Mouse (Mus musculus): ENCODE data around the gene Ndufs3. TPM values are rescaled to one million over a fixed set of nuclear protein-coding genes. Genes with fewer than 3 reads are reported as not detected.

Ndufs3 gene
- polyA plus RNA-seq, 1 experiment from 2014 or later = 216 TPM

- WGBS = 65% methylated on average over 2 of the region's 2 CpGs
- Histone ChIP-seq H3K27ac (ENCODE audit: low read length) (no peak overlapping the region), H3K9ac (replicated peaks; ENCODE audit: low read depth, low read length) (no peak overlapping the region), H3K4me1 (ENCODE audit: control insufficient read depth, insufficient read depth, low read length) (no peaks in the 10 kb centered on the region), H3K36me3 (ENCODE audit: control insufficient read depth, insufficient read depth, low read length) (no peaks in the 10 kb centered on the region), H3K4me3 (ENCODE audit: low read depth, low read length) (no peak overlapping the region), H3K27me3 (ENCODE audit: control insufficient read depth, insufficient read depth, low read length) (no peaks in the 10 kb centered on the region), H3K9me3 (ENCODE audit: control insufficient read depth, low read depth, low read length) (no peaks in the 10 kb centered on the region), H3K4me2 (replicated peaks; ENCODE audit: low read depth, low read length) (no peak overlapping the region)
- no peak for ATAC-seq (ENCODE audit: insufficient number of reproducible peaks, insufficient read depth, low FRiP score, low read depth)
Measured at GRCm38 (mm10) chr2:90932273-90932672, 27.6 kb upstream of the Ndufs3 start.

DNA sequence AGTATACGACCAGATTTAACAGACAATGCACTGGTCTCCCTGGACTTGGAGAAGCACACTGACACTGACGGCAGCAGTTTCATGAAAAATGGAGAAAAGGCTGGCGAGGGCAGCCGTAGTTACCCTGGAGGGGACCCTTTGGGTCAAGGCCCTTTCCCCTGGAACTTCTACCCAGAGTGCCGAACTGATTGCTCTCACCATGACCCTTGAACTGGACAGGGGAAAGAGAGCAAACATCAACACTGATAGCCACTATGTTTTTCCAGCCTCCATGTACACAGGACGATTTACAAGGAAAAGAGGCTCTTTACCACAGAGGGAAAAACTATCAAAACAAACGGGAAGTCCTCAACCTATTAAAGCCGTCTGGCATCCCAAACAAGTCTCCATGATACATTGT lies 27.2 kb upstream of the Ndufs3 start:
- H3K4me1 ChIP-seq (ENCODE audit: control insufficient read depth, insufficient read depth, low read length) = no peaks in the 10 kb centered on the region
- H3K9ac ChIP-seq (replicated peaks; ENCODE audit: low read depth, low read length) = no peak overlapping the region
- H3K27ac ChIP-seq (ENCODE audit: low read length) = no peak overlapping the region
- no peak for ATAC-seq (ENCODE audit: insufficient number of reproducible peaks, insufficient read depth, low FRiP score, low read depth)
- H3K4me2 ChIP-seq (replicated peaks; ENCODE audit: low read depth, low read length) = no peak overlapping the region
- WGBS = 37% methylated on average over 8 of the region's 8 CpGs
- H3K36me3 ChIP-seq (ENCODE audit: control insufficient read depth, insufficient read depth, low read length) = no peaks in the 10 kb centered on the region
- no peaks in the 10 kb centered on the region for H3K27me3 ChIP-seq (ENCODE audit: control insufficient read depth, insufficient read depth, low read length)
- H3K9me3 ChIP-seq (ENCODE audit: control insufficient read depth, low read depth, low read length) = no peaks in the 10 kb centered on the region
- no peak overlapping the region for H3K4me3 ChIP-seq (ENCODE audit: low read depth, low read length)

- Histone ChIP-seq H3K36me3 (ENCODE audit: control insufficient read depth, insufficient read depth, low read length) (no peaks in the 10 kb centered on the region), H3K9me3 (ENCODE audit: control insufficient read depth, low read depth, low read length) (no peaks in the 10 kb centered on the region), H3K27ac (ENCODE audit: low read length) (no peak overlapping the region), H3K27me3 (ENCODE audit: control insufficient read depth, insufficient read depth, low read length) (no peaks in the 10 kb centered on the region), H3K4me3 (ENCODE audit: low read depth, low read length) (no peak overlapping the region), H3K4me1 (ENCODE audit: control insufficient read depth, insufficient read depth, low read length) (no peaks in the 10 kb centered on the region), H3K9ac (replicated peaks; ENCODE audit: low read depth, low read length) (no peak overlapping the region), H3K4me2 (replicated peaks; ENCODE audit: low read depth, low read length) (no peak overlapping the region)
- no peak for ATAC-seq (ENCODE audit: insufficient number of reproducible peaks, insufficient read depth, low FRiP score, low read depth)
- WGBS = 83% methylated on average over 13 of the region's 13 CpGs
Measured at GRCm38 (mm10) chr2:90928566-90928965, 23.9 kb upstream of the Ndufs3 start.

- WGBS = 92% methylated on average over 2 of the region's 2 CpGs
- Histone ChIP-seq H3K9ac (replicated peaks; ENCODE audit: low read depth, low read length) (no peak overlapping the region), H3K4me2 (replicated peaks; ENCODE audit: low read depth, low read length) (no peak overlapping the region), H3K4me1 (ENCODE audit: control insufficient read depth, insufficient read depth, low read length) (no peaks in the 10 kb centered on the region), H3K27me3 (ENCODE audit: control insufficient read depth, insufficient read depth, low read length) (no peaks in the 10 kb centered on the region), H3K27ac (ENCODE audit: low read length) (no peak overlapping the region), H3K36me3 (ENCODE audit: control insufficient read depth, insufficient read depth, low read length) (no peaks in the 10 kb centered on the region), H3K4me3 (ENCODE audit: low read depth, low read length) (no peak overlapping the region), H3K9me3 (ENCODE audit: control insufficient read depth, low read depth, low read length) (no peaks in the 10 kb centered on the region)
- no peak for ATAC-seq (ENCODE audit: insufficient number of reproducible peaks, insufficient read depth, low FRiP score, low read depth)
Measured at GRCm38 (mm10) chr2:90922636-90923035, 18.0 kb upstream of the Ndufs3 start.

GRCm38 (mm10) chr2:90921178-90921577 lies 16.6 kb upstream of the Ndufs3 start:
- peaks cover 4% of the 10 kb centered on the region; the same call in 1 of the 2 replicates for H3K4me1 ChIP-seq (ENCODE audit: control insufficient read depth, insufficient read depth, low read length)
- 81% methylated on average over 1 of the region's 1 CpGs for WGBS
- ATAC-seq (ENCODE audit: insufficient number of reproducible peaks, insufficient read depth, low FRiP score, low read depth) = no peak
- no peaks in the 10 kb centered on the region for H3K36me3 ChIP-seq (ENCODE audit: control insufficient read depth, insufficient read depth, low read length)
- H3K27me3 ChIP-seq (ENCODE audit: control insufficient read depth, insufficient read depth, low read length) = no peaks in the 10 kb centered on the region
- H3K9me3 ChIP-seq (ENCODE audit: control insufficient read depth, low read depth, low read length) = no peaks in the 10 kb centered on the region
- H3K27ac ChIP-seq (ENCODE audit: low read length) = peak overlapping the region; percentile 27; the same call in 1 of the 2 replicates
- no peak overlapping the region for H3K4me2 ChIP-seq (replicated peaks; ENCODE audit: low read depth, low read length)
- H3K4me3 ChIP-seq (ENCODE audit: low read depth, low read length) = no peak overlapping the region
- H3K9ac ChIP-seq (replicated peaks; ENCODE audit: low read depth, low read length) = no peak overlapping the region

- H3K36me3 ChIP-seq (ENCODE audit: control insufficient read depth, insufficient read depth, low read length) = peaks cover 8% of the 10 kb centered on the region; the same call in 1 of the 2 replicates
- ATAC-seq (ENCODE audit: insufficient number of reproducible peaks, insufficient read depth, low FRiP score, low read depth) = peak; percentile 64
Measured at GRCm38 (mm10) chr2:90917999-90918698, 13.5 kb upstream of the Ndufs3 start.

GRCm38 (mm10) chr2:90917233-90917998 lies 12.8 kb upstream of the Ndufs3 start:
- peak; percentile 78 for ATAC-seq (ENCODE audit: insufficient number of reproducible peaks, insufficient read depth, low FRiP score, low read depth)
- Histone ChIP-seq H3K36me3 (ENCODE audit: control insufficient read depth, insufficient read depth, low read length) (peaks cover 13% of the 10 kb centered on the region), H3K27ac (ENCODE audit: low read length) (peak overlapping the region; percentile 89), H3K4me3 (ENCODE audit: low read depth, low read length) (peak overlapping the region; percentile 45), H3K9ac (replicated peaks; ENCODE audit: low read depth, low read length) (peak overlapping the region; percentile 97), H3K4me2 (replicated peaks; ENCODE audit: low read depth, low read length) (peak overlapping the region; percentile 80), H3K4me1 (ENCODE audit: control insufficient read depth, insufficient read depth, low read length) (peaks cover 7% of the 10 kb centered on the region; the same call in 1 of the 2 replicates), H3K9me3 (ENCODE audit: control insufficient read depth, low read depth, low read length) (no peaks in the 10 kb centered on the region), H3K27me3 (ENCODE audit: control insufficient read depth, insufficient read depth, low read length) (no peaks in the 10 kb centered on the region)
- under 1% methylated on average over 61 of the region's 73 CpGs for WGBS

More at GRCm38 (mm10) chr2:90917999-90918698, 13.5 kb upstream of the Ndufs3 start:
- H3K27ac ChIP-seq (ENCODE audit: low read length) = peak overlapping the region; percentile 89
- peak overlapping the region; percentile 97 for H3K9ac ChIP-seq (replicated peaks; ENCODE audit: low read depth, low read length)
- no peaks in the 10 kb centered on the region for H3K9me3 ChIP-seq (ENCODE audit: control insufficient read depth, low read depth, low read length)
- H3K4me2 ChIP-seq (replicated peaks; ENCODE audit: low read depth, low read length) = peak overlapping the region; percentile 80
- peaks cover 7% of the 10 kb centered on the region; the same call in 1 of the 2 replicates for H3K4me1 ChIP-seq (ENCODE audit: control insufficient read depth, insufficient read depth, low read length)
- H3K4me3 ChIP-seq (ENCODE audit: low read depth, low read length) = peak overlapping the region; percentile 45
- WGBS = 10% methylated on average over 16 of the region's 16 CpGs
- H3K27me3 ChIP-seq (ENCODE audit: control insufficient read depth, insufficient read depth, low read length) = no peaks in the 10 kb centered on the region

GRCm38 (mm10) chr2:90916560-90917232 lies 12.1 kb upstream of the Ndufs3 start:
- peak overlapping the region; percentile 80 for H3K4me2 ChIP-seq (replicated peaks; ENCODE audit: low read depth, low read length)
- H3K9ac ChIP-seq (replicated peaks; ENCODE audit: low read depth, low read length) = peak overlapping the region; percentile 97
- no peaks in the 10 kb centered on the region for H3K27me3 ChIP-seq (ENCODE audit: control insufficient read depth, insufficient read depth, low read length)
- ATAC-seq (ENCODE audit: insufficient number of reproducible peaks, insufficient read depth, low FRiP score, low read depth) = 0 out of 2 replicates have a peak, but pooled peaks have one; percentile 29
- peak overlapping the region; percentile 89 for H3K27ac ChIP-seq (ENCODE audit: low read length)
- peak overlapping the region; percentile 45 for H3K4me3 ChIP-seq (ENCODE audit: low read depth, low read length)
- peaks cover 7% of the 10 kb centered on the region; the same call in 1 of the 2 replicates for H3K4me1 ChIP-seq (ENCODE audit: control insufficient read depth, insufficient read depth, low read length)
- no peaks in the 10 kb centered on the region for H3K9me3 ChIP-seq (ENCODE audit: control insufficient read depth, low read depth, low read length)
- peaks cover 18% of the 10 kb centered on the region for H3K36me3 ChIP-seq (ENCODE audit: control insufficient read depth, insufficient read depth, low read length)
- WGBS = 19% methylated on average over 7 of the region's 7 CpGs
